Mouse (Mus musculus): ENCODE measurements at regions not wholly inside any gene's neighbourhood (a gene's known extent, or its start where the extent isn't known, plus 50 kb on each side); places are given as distances from the start of the nearest gene placed in this dataset. TPM values are rescaled to one million over a fixed set of nuclear protein-coding genes. Genes with fewer than 3 reads are reported as not detected.

DNA sequence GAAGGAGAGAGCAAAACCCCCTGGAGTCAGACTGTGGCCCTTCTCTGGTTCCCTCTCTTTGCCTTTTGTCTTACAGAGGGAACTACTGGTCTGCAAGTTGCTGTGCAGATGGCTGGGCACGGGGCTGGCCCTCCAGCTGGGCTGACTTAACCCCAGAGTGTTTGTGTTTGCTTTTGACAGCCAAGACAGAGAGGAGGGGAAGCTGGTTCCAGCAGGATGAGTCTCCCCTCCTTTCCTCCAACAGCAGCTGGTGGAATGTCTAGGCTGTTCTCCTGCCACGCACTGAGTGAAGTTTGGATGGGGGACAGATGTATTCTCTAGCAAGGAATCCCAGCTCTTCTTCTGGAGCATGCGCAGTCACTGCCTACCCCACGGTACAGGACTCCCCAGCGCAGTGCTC is 56.5 kb upstream of the Zfhx3 start:
- DNase-seq (ENCODE audit: low spot score) (peak; percentile 25), ATAC-seq (ENCODE audit: low FRiP score, low TSS enrichment) (peak; percentile 75)
- Histone ChIP-seq H3K27ac (replicated peaks) (no peak overlapping the region), H3K9me3 (ENCODE audit: control insufficient read depth, low read length) (no peaks in the 10 kb centered on the region), H3K27me3 (ENCODE audit: control insufficient read depth, insufficient read depth, low read length) (no peaks in the 10 kb centered on the region), H3K36me3 (ENCODE audit: control insufficient read depth, insufficient read depth, low read length) (no peaks in the 10 kb centered on the region), H3K4me2 (replicated peaks; ENCODE audit: low read depth) (no peak overlapping the region), H3K4me1 (replicated peaks; ENCODE audit: control insufficient read depth, insufficient read depth) (peaks cover 6% of the 10 kb centered on the region; the same call in 1 of the 2 replicates), H3K9ac (ENCODE audit: low read length) (no peak overlapping the region), H3K4me3 (ENCODE audit: low read depth, low read length) (no peak overlapping the region)
- 44% methylated on average over 5 of the region's 5 CpGs for WGBS
- TF ChIP-seq CTCF (IDR thresholded peaks at IDR 0.05; ENCODE audit: low read depth) (no peak), EP300 (optimal IDR thresholded peaks at IDR 0.05) (no peak)

DNA sequence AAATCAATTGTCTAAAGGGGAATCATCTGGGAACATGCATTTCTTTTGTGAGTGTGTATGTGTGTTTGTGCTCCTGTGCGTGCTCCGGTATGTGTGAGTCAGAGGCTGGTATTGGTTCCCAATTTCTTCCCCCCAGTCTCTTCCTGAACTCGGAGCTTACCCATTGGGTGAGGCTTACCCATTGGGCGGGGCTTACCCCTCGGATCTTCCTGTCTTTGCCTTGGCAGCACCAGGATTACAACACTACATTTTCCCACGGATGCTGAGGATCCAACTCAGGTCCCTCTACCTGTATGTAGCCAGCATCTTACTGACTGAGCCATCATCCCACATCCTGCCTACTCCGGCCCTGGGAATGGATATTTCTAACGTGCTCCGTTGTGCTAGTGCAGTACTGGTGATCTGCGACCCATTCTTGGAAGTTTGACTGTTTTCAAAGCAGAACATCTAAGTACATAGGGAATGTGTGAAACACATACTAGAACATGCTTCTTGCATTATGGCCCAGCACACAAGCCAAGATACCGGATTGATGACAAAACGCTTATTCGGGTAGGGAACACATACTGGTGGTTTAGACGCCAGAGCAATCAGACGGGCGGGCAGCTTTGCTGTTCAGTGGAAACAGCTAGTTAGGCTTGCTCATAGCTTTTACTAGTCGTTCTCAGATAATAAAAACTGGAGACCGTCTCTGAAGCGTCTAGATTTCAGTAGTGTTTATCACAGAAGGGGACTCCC is 55.8 kb upstream of the Zfhx3 start:
- no peak for TF ChIP-seq EP300 (optimal IDR thresholded peaks at IDR 0.05)
- TF ChIP-seq CTCF (IDR thresholded peaks at IDR 0.05; ENCODE audit: low read depth) = no peak
- Histone ChIP-seq H3K27ac (replicated peaks) (no peak overlapping the region), H3K4me2 (replicated peaks; ENCODE audit: low read depth) (no peak overlapping the region), H3K4me3 (ENCODE audit: low read depth, low read length) (no peak overlapping the region), H3K9me3 (ENCODE audit: control insufficient read depth, low read length) (no peaks in the 10 kb centered on the region), H3K36me3 (ENCODE audit: control insufficient read depth, insufficient read depth, low read length) (no peaks in the 10 kb centered on the region), H3K9ac (ENCODE audit: low read length) (no peak overlapping the region), H3K27me3 (ENCODE audit: control insufficient read depth, insufficient read depth, low read length) (no peaks in the 10 kb centered on the region), H3K4me1 (replicated peaks; ENCODE audit: control insufficient read depth, insufficient read depth) (peaks cover 6% of the 10 kb centered on the region; the same call in 1 of the 2 replicates)
- no peak for ATAC-seq (ENCODE audit: low FRiP score, low TSS enrichment)
- no peak for DNase-seq (ENCODE audit: low spot score)
- whole genome bisulfite sequencing = 69% methylated on average over 19 of the region's 19 CpGs

DNA sequence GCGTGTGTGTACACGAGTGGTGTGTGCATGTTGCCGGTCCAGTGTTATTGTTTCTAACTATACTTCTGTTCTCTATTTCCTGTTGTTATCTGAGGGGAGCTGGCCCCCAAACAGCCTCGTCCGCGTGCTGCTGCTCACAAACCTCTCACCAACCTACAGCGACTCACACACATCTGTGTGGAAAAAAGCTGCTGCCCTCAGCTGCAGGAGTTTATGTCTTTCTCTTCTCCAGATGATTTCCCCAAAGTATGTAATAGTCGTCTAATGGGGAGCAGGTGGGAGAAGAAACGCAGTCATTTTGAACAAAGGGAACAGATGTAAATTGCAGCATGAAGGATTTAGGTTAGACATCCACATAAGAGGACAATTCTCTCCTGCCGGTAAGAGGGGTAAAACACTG is 55.1 kb upstream of the Zfhx3 start:
- H3K4me3 ChIP-seq (ENCODE audit: low read depth, low read length) = no peak overlapping the region
- no peak for DNase-seq (ENCODE audit: low spot score)
- H3K27ac ChIP-seq (replicated peaks) = no peak overlapping the region
- H3K4me2 ChIP-seq (replicated peaks; ENCODE audit: low read depth) = no peak overlapping the region
- no peak for TF ChIP-seq EP300 (optimal IDR thresholded peaks at IDR 0.05)
- H3K27me3 ChIP-seq (ENCODE audit: control insufficient read depth, insufficient read depth, low read length) = no peaks in the 10 kb centered on the region
- H3K4me1 ChIP-seq (replicated peaks; ENCODE audit: control insufficient read depth, insufficient read depth) = peaks cover 6% of the 10 kb centered on the region; the same call in 1 of the 2 replicates
- no peaks in the 10 kb centered on the region for H3K36me3 ChIP-seq (ENCODE audit: control insufficient read depth, insufficient read depth, low read length)
- 29% methylated on average over 9 of the region's 10 CpGs for WGBS
- no peak for ATAC-seq (ENCODE audit: low FRiP score, low TSS enrichment)
- no peaks in the 10 kb centered on the region for H3K9me3 ChIP-seq (ENCODE audit: control insufficient read depth, low read length)
- no peak overlapping the region for H3K9ac ChIP-seq (ENCODE audit: low read length)

DNA sequence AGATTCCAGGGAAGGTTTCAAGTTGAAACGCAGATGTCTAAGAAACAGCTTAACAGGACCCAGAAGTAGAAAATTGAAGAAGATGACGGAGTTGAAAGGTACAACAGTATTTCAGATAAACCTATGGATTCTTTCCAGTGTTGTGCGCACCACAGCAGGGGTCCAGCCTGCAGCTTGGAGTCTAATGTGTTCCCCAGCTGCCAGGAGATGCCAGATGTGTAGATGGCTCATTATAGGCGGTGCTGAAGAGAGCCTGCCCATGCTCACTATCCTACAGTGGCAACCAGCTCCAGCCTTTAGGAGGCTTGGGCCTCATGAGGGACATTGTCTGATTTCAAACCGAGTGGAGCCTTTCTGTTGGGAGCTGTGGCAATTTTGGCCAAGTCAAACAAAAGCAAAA is 51.5 kb upstream of the Zfhx3 start:
- Histone ChIP-seq H3K4me2 (replicated peaks; ENCODE audit: low read depth) (no peak overlapping the region), H3K27ac (replicated peaks) (no peak overlapping the region), H3K27me3 (ENCODE audit: control insufficient read depth, insufficient read depth, low read length) (no peaks in the 10 kb centered on the region), H3K9me3 (ENCODE audit: control insufficient read depth, low read length) (no peaks in the 10 kb centered on the region), H3K9ac (ENCODE audit: low read length) (no peak overlapping the region), H3K4me1 (replicated peaks; ENCODE audit: control insufficient read depth, insufficient read depth) (no peaks in the 10 kb centered on the region; the same call in 1 of the 2 replicates), H3K4me3 (ENCODE audit: low read depth, low read length) (no peak overlapping the region), H3K36me3 (ENCODE audit: control insufficient read depth, insufficient read depth, low read length) (no peaks in the 10 kb centered on the region)
- no peak for ATAC-seq (ENCODE audit: low FRiP score, low TSS enrichment)
- TF ChIP-seq CTCF (IDR thresholded peaks at IDR 0.05; ENCODE audit: low read depth) (no peak), EP300 (optimal IDR thresholded peaks at IDR 0.05) (no peak)
- no peak for DNase-seq (ENCODE audit: low spot score)
- 81% methylated on average over 5 of the region's 5 CpGs for WGBS

Small RNA genes in the stretch of these regions (microRNA-seq; reads per million reads assigned to microRNA genes)
- gene Gm22825 = not detected
- gene Gm23646 = not detected
